27 mouse cellular contexts compared by ENCODE assay signal in genomic region chr9:71270205-71270604, GRCm38 (mm10). TPM values are rescaled to one million over a fixed set of nuclear protein-coding genes. Genes with fewer than 3 reads are reported as not detected.
DNase-seq lines count a peak whose midpoint lies in the region; ATAC-seq and TF ChIP-seq lines count a peak whose summit lies in the region.
"Had no signal": no experiment of that assay in that cellular context is flagged by ENCODE, and none has a peak within 500 bp of the region (broad histone marks: within the 10 kb centered on the region; RNA-seq: fewer than 3 reads in every experiment).

No protein-coding gene starts in this region.

- peak; percentile 90 for TF ChIP-seq EP300 in stomach, postnatal 0 days (optimal IDR thresholded peaks at IDR 0.05)

- no peak for DNase-seq in embryonic facial prominence, embryonic 14.5 days (ENCODE audit: low spot score)
- DNase-seq in embryonic facial prominence, embryonic 10.5 days (ENCODE audit: low spot score) = no peak
- DNase-seq in kidney, adult 2 months = peak; percentile 60
- no peak for DNase-seq in kidney, adult 11 months
- no peak for DNase-seq in lung, postnatal 4 days
- DNase-seq in stomach, postnatal 0 days (ENCODE audit: low spot score) = no peak
- DNase-seq in adrenal gland, adult 8-10 months = no peak
- DNase-seq: adrenal gland, postnatal 14 days; cerebellum, adult 11 months; cerebellum, adult 2 months; cerebellum, adult 9-11 months; cerebellum, postnatal 25 days; forebrain, postnatal 0 days; gastrocnemius, adult 2 months; gastrocnemius, postnatal 14 days; heart, adult 18-20 months; heart, postnatal 14 days; heart, postnatal 4 days had no signal

- H3K36me3 ChIP-seq in embryonic facial prominence, embryonic 14.5 days (ENCODE audit: control insufficient read depth, insufficient read depth, low read length) = no peaks in the 10 kb centered on the region
- H3K36me3 ChIP-seq in embryonic facial prominence, embryonic 10.5 days (replicated peaks) = no peaks in the 10 kb centered on the region
- H3K36me3 ChIP-seq in kidney, adult 2 months (ENCODE audit: control insufficient read depth, insufficient read depth, low read length) = no peaks in the 10 kb centered on the region
- no peaks in the 10 kb centered on the region for H3K36me3 ChIP-seq in lung, embryonic 16.5 days (ENCODE audit: control insufficient read depth, insufficient read depth, low read length)
- H3K36me3 ChIP-seq in stomach, postnatal 0 days (ENCODE audit: control insufficient read depth, insufficient read depth, low read length) = no peaks in the 10 kb centered on the region
- H3K36me3 ChIP-seq: embryonic facial prominence, embryonic 13.5 days; heart, embryonic 10.5 days; heart, embryonic 13.5 days had no signal

- 73% methylated on average over 3 of the region's 3 CpGs for WGBS in embryonic facial prominence, embryonic 14.5 days
- WGBS in embryonic facial prominence, embryonic 10.5 days = 91% methylated on average over 3 of the region's 3 CpGs
- 57% methylated on average over 3 of the region's 3 CpGs for WGBS in kidney, adult 2 months
- 74% methylated on average over 3 of the region's 3 CpGs for WGBS in lung, embryonic 16.5 days
- WGBS in stomach, postnatal 0 days = 57% methylated on average over 3 of the region's 3 CpGs

- TF ChIP-seq CTCF in kidney, adult 2 months (conservative IDR thresholded peaks at IDR 0.05; ENCODE audit: insufficient read depth, insufficient read length, low read depth, low read length) = no peak
- TF ChIP-seq CTCF in stomach, postnatal 0 days (IDR thresholded peaks at IDR 0.05; ENCODE audit: low read depth) = no peak

- no peak for ATAC-seq in embryonic facial prominence, embryonic 14.5 days (ENCODE audit: low read depth)
- no peak for ATAC-seq in lung, embryonic 16.5 days (ENCODE audit: low read depth)
- ATAC-seq in stomach, postnatal 0 days (ENCODE audit: low FRiP score, low TSS enrichment) = peak; percentile 81; the same call in 1 of the 2 replicates
- ATAC-seq: forebrain, embryonic 14.5 days; forebrain, postnatal 0 days; hindbrain, postnatal 0 days; Patski had no signal

- H3K4me3 ChIP-seq in embryonic facial prominence, embryonic 14.5 days (ENCODE audit: low read depth, low read length) = no peak overlapping the region
- no peak overlapping the region for H3K4me3 ChIP-seq in embryonic facial prominence, embryonic 10.5 days
- H3K4me3 ChIP-seq in kidney, adult 2 months (ENCODE audit: insufficient read depth, low read depth, low read length) = no peak overlapping the region
- no peak overlapping the region for H3K4me3 ChIP-seq in lung, embryonic 16.5 days (ENCODE audit: low read length)
- no peak overlapping the region for H3K4me3 ChIP-seq in stomach, postnatal 0 days (ENCODE audit: low read depth, low read length)
- H3K4me3 ChIP-seq: embryonic facial prominence, embryonic 13.5 days; gastrocnemius, adult 2 months; heart, embryonic 10.5 days; heart, embryonic 13.5 days had no signal

- peak overlapping the region; percentile 33; the same call in 1 of the 2 replicates for H3K27ac ChIP-seq in embryonic facial prominence, embryonic 14.5 days (replicated peaks; ENCODE audit: low read depth, low read length)
- no peak overlapping the region for H3K27ac ChIP-seq in embryonic facial prominence, embryonic 10.5 days (replicated peaks)
- no peak overlapping the region for H3K27ac ChIP-seq in kidney, adult 2 months (ENCODE audit: insufficient read depth, low read depth, low read length)
- H3K27ac ChIP-seq in lung, embryonic 16.5 days (ENCODE audit: low read length) = peak overlapping the region; percentile 4; the same call in 1 of the 2 replicates
- peak overlapping the region; percentile 75 for H3K27ac ChIP-seq in stomach, postnatal 0 days (replicated peaks)
- H3K27ac ChIP-seq: embryonic facial prominence, embryonic 13.5 days; gastrocnemius, adult 2 months; heart, embryonic 10.5 days; heart, embryonic 13.5 days; hindbrain, embryonic 14.5 days; hindbrain, postnatal 0 days had no signal

- 0 out of 2 replicates have a peak, but pooled peaks cover 4% of the 10 kb centered on the region for H3K9me3 ChIP-seq in embryonic facial prominence, embryonic 14.5 days (ENCODE audit: control insufficient read depth, low read length)
- H3K9me3 ChIP-seq in embryonic facial prominence, embryonic 10.5 days = 0 out of 2 replicates have a peak, but pooled peaks cover 3% of the 10 kb centered on the region
- H3K9me3 ChIP-seq in lung, embryonic 16.5 days (ENCODE audit: control insufficient read depth, low read length) = no peaks in the 10 kb centered on the region
- no peaks in the 10 kb centered on the region for H3K9me3 ChIP-seq in stomach, postnatal 0 days (ENCODE audit: control insufficient read depth, low read length)
- H3K9me3 ChIP-seq: embryonic facial prominence, embryonic 13.5 days; heart, embryonic 10.5 days had no signal

- peaks cover 7% of the 10 kb centered on the region; the same call in 1 of the 2 replicates for H3K4me1 ChIP-seq in embryonic facial prominence, embryonic 14.5 days (ENCODE audit: control insufficient read depth, insufficient read depth, low read length)
- no peaks in the 10 kb centered on the region for H3K4me1 ChIP-seq in embryonic facial prominence, embryonic 10.5 days
- H3K4me1 ChIP-seq in kidney, adult 2 months (ENCODE audit: control insufficient read depth, insufficient read depth, low read length) = no peaks in the 10 kb centered on the region; the same call in 1 of the 2 replicates
- peaks cover 2% of the 10 kb centered on the region; the same call in 1 of the 2 replicates for H3K4me1 ChIP-seq in lung, embryonic 16.5 days (replicated peaks; ENCODE audit: control insufficient read depth, insufficient read depth, low read length)
- H3K4me1 ChIP-seq in stomach, postnatal 0 days (replicated peaks; ENCODE audit: control insufficient read depth, insufficient read depth) = no peaks in the 10 kb centered on the region
- H3K4me1 ChIP-seq: heart, embryonic 10.5 days; heart, embryonic 13.5 days had no signal

- no peak overlapping the region for H3K9ac ChIP-seq in embryonic facial prominence, embryonic 14.5 days (ENCODE audit: low read depth, low read length)
- H3K9ac ChIP-seq in lung, embryonic 16.5 days (ENCODE audit: low read length) = no peak overlapping the region
- H3K9ac ChIP-seq in stomach, postnatal 0 days (ENCODE audit: low read length) = no peak overlapping the region
- H3K9ac ChIP-seq: embryonic facial prominence, embryonic 13.5 days; forebrain, postnatal 0 days; heart, embryonic 13.5 days; hindbrain, embryonic 14.5 days had no signal

- TF ChIP-seq POLR2A in kidney, adult 2 months (IDR thresholded peaks at IDR 0.05; ENCODE audit: low read depth, low read length) = no peak

- H3K27me3 ChIP-seq in embryonic facial prominence, embryonic 14.5 days (replicated peaks; ENCODE audit: control insufficient read depth, insufficient read depth, low read length) = no peaks in the 10 kb centered on the region
- H3K27me3 ChIP-seq in embryonic facial prominence, embryonic 10.5 days (replicated peaks; ENCODE audit: low read depth, poor library complexity, severe bottlenecking) = no peaks in the 10 kb centered on the region
- H3K27me3 ChIP-seq in kidney, adult 2 months (replicated peaks; ENCODE audit: control insufficient read depth, insufficient read depth, low read length) = no peaks in the 10 kb centered on the region
- no peaks in the 10 kb centered on the region; the same call in 1 of the 2 replicates for H3K27me3 ChIP-seq in lung, embryonic 16.5 days (ENCODE audit: control insufficient read depth, insufficient read depth, low read depth, low read length)
- H3K27me3 ChIP-seq in stomach, postnatal 0 days (ENCODE audit: control insufficient read depth, insufficient read depth, low read length) = no peaks in the 10 kb centered on the region
- H3K27me3 ChIP-seq: embryonic facial prominence, embryonic 13.5 days; heart, embryonic 13.5 days; Patski had no signal

- no peak overlapping the region for H3K4me2 ChIP-seq in embryonic facial prominence, embryonic 14.5 days (ENCODE audit: low read depth, low read length)
- H3K4me2 ChIP-seq in lung, embryonic 16.5 days (ENCODE audit: low read depth, low read length) = no peak overlapping the region
- H3K4me2 ChIP-seq in stomach, postnatal 0 days (replicated peaks; ENCODE audit: low read depth) = no peak overlapping the region
- H3K4me2 ChIP-seq: embryonic facial prominence, embryonic 13.5 days; heart, embryonic 13.5 days; hindbrain, embryonic 14.5 days had no signal

RNA-seq across cellular contexts. Expression of gene Aldh1a2, which starts 54.6 kb away (rescaled TPM):
- polyA plus RNA-seq in embryonic facial prominence, embryonic 14.5 days (2014; fragmentation: Nextera tagmentation; extraction: Ambion mirVana) = 41.3 and 50.5 TPM in 2 replicates
- 4.1 and 7.6 TPM in 2 replicates for polyA plus RNA-seq in embryonic facial prominence, embryonic 10.5 days (2016; fragmentation: Nextera tagmentation; extraction: Ambion mirVana)
- 8.7 and 9.0 TPM in 2 replicates for polyA plus RNA-seq in kidney, adult 2 months (2012; rRNA removed)
- 30.6 and 30.8 TPM in 2 replicates for polyA plus RNA-seq in lung, embryonic 16.5 days (2015; fragmentation: Nextera tagmentation; extraction: Ambion mirVana)
- 45.2 and 47.2 TPM in 2 replicates for polyA plus RNA-seq in stomach, postnatal 0 days (2015; fragmentation: Nextera tagmentation; extraction: Ambion mirVana)
- 10 to 100 TPM; 53.9 to 84.0 (median 63.2) TPM for total RNA-seq in adrenal gland, adult 8-10 months (2022)
- total RNA-seq: common myeloid progenitor, adult 5-6 weeks had no signal

Comparison
In these comparisons a context has a peak if more than half of its experiments do, and no peak if none do; other contexts are left out.
1. H3K27ac ChIP-seq: peak in embryonic facial prominence, embryonic 14.5 days (single experiment), lung, embryonic 16.5 days (single experiment) and stomach, postnatal 0 days (single experiment); none in embryonic facial prominence, embryonic 10.5 days (single experiment) and kidney, adult 2 months (single experiment).